Comparison of ENCODE assay signal across 18 mouse cellular contexts in genomic region chr12:52375116-52375515, GRCm38 (mm10).
"Had no signal": no experiment of that assay in that cellular context is flagged by ENCODE, and none has a peak within 500 bp of the region (broad histone marks: within the 10 kb centered on the region; RNA-seq: fewer than 3 reads in every experiment).

No protein-coding gene starts in this region.

- H3K27me3 ChIP-seq: midbrain, embryonic 12.5 days; neural tube, embryonic 13.5 days; neural tube, embryonic 15.5 days had no signal

- H3K36me3 ChIP-seq: midbrain, embryonic 10.5 days; midbrain, embryonic 12.5 days; neural tube, embryonic 13.5 days; neural tube, embryonic 15.5 days had no signal

- DNase-seq: lung, embryonic 14.5 days; lung, postnatal 10 days; lung, postnatal 4 days; midbrain, embryonic 14.5 days; retina, postnatal 1 day; right cerebral cortex, adult 18-20 months; right cerebral cortex, postnatal 25 days; right cerebral cortex, postnatal 4 days; spleen, adult 18-20 months; thymus, adult 18-20 months; thymus, postnatal 14 days; thymus, postnatal 36 days had no signal

- H3K9me3 ChIP-seq: midbrain, embryonic 10.5 days; midbrain, embryonic 12.5 days; neural tube, embryonic 13.5 days; neural tube, embryonic 15.5 days had no signal

- H3K9ac ChIP-seq: lung, embryonic 14.5 days; midbrain, embryonic 12.5 days; neural tube, embryonic 13.5 days; neural tube, embryonic 15.5 days had no signal

- H3K4me2 ChIP-seq: lung, embryonic 14.5 days; midbrain, embryonic 12.5 days; neural tube, embryonic 13.5 days; neural tube, embryonic 15.5 days had no signal

- H3K4me3 ChIP-seq: midbrain, embryonic 10.5 days; midbrain, embryonic 12.5 days; myocyte; neural tube, embryonic 13.5 days; neural tube, embryonic 15.5 days had no signal

- ATAC-seq: midbrain, embryonic 16.5 days had no signal

- H3K4me1 ChIP-seq: midbrain, embryonic 10.5 days; midbrain, embryonic 12.5 days had no signal

- H3K27ac ChIP-seq: midbrain, embryonic 10.5 days; midbrain, embryonic 12.5 days; neural tube, embryonic 13.5 days; neural tube, embryonic 15.5 days had no signal
